Mouse (Mus musculus): Measurements from ENCODE around the gene Nr2f6. TPM values are rescaled to one million over a fixed set of nuclear protein-coding genes. Genes with fewer than 3 reads are reported as not detected.
A peak's percentile ranks its signal among the peaks of the same experiment; 100 is the strongest.

The Nr2f6 gene
- polyA plus RNA-seq, 1 experiment from 2014 or later, result 21.3 TPM

DNA sequence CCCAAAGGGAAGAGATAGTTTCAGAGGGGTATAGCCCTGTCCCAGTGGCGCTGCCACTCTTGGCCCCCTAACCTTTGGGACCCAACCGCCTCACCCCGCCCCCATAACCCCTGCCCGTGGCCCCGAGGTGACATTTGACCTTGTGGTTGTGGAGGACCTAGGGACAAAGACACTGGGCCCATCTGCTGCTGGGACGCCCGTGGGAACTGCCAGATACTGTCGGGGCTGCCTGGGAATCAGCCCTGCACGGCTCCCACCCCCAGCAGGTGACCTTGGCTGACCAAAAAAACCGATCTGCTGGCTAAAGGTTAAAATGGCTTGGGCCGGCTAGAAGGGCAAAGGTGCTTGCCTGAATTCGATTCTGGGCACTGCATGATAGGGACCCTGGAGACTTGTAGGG lies 1.6 kb upstream of the Nr2f6 start:
- H3K4me3 ChIP-seq, result no peak overlapping the region
- peaks cover 47% of the 10 kb centered on the region for H3K4me1 ChIP-seq (replicated peaks)
- no peaks in the 10 kb centered on the region for H3K36me3 ChIP-seq
- H3K27me3 ChIP-seq, result no peaks in the 10 kb centered on the region
- no peak overlapping the region for H3K4me2 ChIP-seq
- no peak overlapping the region for H3K9ac ChIP-seq
- WGBS, result 13% methylated on average over 11 of the region's 12 CpGs
- no peak overlapping the region for H3K27ac ChIP-seq
- ATAC-seq (ENCODE audit: low FRiP score), result no peak
- no peaks in the 10 kb centered on the region for H3K9me3 ChIP-seq

DNA sequence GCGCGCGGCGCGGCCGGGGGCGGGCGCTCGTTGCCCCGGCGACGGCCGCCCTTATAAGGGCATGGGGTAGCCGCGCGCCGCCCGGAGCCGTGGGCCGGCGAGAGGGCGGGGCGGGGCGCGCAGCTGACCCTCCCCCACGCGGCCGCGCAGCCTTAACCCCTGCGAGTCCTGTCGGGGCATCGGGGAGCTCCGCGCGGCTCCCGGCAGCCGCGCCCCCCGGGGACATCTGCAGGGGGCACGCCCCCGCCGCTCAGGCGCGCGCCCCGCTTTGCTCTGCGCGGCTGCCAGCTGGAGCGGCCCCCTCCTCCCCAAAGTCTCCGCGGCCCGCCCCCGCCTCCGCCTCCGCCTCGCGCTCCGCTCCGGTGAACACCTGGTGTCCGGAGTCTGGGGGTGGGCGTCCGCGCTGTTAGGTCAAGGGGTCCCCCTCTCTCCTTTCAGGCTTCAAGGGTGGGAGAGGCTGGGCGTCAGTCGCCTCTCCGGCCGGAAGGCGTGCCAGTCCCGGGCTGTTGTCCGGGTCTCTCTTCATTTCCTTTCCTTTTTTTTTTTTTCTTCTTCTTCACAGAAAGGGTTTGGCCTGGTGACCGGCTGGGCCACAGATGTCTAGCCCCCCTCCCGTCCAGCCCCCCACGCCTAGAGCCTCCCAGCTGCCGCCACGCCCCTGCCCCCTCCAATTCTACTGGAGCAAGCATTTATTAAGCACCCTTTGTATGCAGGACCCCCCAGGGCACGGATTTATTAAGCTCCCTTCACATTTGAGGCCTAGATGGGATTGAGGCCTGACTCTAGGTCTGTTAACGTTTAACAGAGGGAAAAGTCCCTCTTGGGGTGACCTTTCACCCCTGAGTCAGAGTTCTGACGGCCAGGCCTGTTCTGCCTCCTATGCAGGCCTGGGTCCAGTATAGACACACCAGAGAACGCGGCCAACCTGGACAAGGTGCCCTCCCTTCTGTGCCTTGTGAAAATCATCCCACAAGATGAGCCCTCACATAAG lies 506 bp upstream of the Nr2f6 start:
- Histone ChIP-seq H3K4me2 (peak overlapping the region; percentile 100), H3K9me3 (no peaks in the 10 kb centered on the region), H3K9ac (peak overlapping the region; percentile 87), H3K4me1 (replicated peaks) (peaks cover 55% of the 10 kb centered on the region), H3K4me3 (peak overlapping the region; percentile 62), H3K36me3 (peaks cover 7% of the 10 kb centered on the region), H3K27me3 (no peaks in the 10 kb centered on the region), H3K27ac (peak overlapping the region; percentile 90)
- ATAC-seq (ENCODE audit: low FRiP score), result peak; percentile 74
- WGBS, result under 1% methylated on average over 45 of the region's 80 CpGs

DNA sequence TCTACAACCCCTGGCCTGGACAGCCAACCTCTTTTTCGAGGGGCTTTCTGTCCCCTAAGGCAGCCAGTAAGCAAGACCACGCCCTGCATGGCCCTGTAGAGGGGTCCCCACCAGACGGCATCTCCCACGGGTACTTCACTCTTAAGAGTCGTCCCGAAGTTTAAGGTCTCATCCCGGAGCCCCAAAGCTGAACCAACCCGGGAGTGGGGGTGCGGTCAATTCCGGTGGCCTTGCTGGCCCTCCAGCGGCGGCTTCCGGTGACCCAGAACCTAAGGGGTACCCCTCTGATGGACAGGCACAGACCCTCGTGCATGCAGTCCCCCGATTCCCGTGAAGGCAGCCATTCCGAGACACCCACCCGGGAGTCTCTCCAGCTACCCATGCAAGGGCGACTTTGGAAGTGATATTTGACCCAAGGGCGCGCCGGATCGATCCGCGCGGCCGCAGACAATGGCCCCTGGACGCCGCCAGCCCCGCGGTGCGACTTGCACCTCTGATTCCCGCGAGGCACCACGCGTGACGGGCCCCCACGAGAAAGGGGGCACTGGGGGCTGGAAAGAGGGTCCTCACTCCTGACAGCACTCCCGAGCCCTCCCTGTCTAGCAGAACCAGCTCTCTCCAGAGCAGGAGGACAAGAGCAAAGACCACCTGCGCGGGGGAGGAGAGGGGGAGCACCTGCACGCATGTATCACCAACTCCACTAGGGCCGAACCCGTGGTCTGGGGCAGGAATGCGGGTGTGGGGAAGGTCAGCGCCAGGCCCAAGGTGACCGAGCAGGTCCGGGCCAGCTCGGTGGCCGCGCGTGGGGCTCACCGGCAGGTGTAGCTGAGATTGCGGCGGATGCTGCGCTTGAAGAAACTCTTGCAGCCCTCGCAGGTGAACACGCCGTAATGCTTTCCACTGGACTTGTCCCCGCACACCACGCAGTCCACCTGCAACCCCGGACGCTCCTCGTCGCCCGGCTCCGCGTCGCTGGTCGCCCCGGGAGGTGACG lies 1.3 kb downstream of the Nr2f6 start:
- peaks cover 7% of the 10 kb centered on the region for H3K36me3 ChIP-seq
- 1% methylated on average over 72 of the region's 72 CpGs for WGBS
- peak overlapping the region; percentile 87 for H3K9ac ChIP-seq
- H3K27me3 ChIP-seq, result no peaks in the 10 kb centered on the region
- peaks cover 71% of the 10 kb centered on the region for H3K4me1 ChIP-seq (replicated peaks)
- no peak for ATAC-seq (ENCODE audit: low FRiP score)
- H3K27ac ChIP-seq, result peak overlapping the region; percentile 90; the same call in 1 of the 2 replicates
- no peaks in the 10 kb centered on the region for H3K9me3 ChIP-seq
- peak overlapping the region; percentile 100 for H3K4me2 ChIP-seq
- peak overlapping the region; percentile 62 for H3K4me3 ChIP-seq

DNA sequence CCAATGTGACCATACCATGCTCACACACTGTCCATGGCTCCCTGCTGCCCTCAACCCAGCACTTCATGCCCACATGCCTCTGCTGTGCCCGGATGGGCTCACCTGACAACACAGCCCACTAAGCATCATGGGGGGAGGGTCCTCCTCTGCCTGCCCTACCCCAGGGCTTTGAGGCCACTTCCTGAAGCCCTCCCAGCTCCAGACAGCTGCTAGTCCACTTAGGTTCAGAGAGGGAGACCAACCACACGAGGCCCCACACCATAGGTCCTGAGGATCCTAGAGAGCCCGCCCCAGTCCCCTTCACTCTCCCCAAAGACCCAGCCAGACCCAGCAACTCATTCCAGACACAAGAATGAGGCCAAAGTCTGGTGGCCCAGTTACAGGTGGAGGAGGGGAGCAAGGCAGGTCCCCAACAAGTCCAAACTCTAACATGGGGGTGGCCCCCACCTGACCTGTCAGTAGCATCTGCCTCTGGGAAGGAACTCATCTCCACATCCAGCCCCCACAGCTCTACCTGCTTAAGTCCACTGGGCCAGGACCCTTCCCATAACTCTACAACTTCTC lies 2.2 kb downstream of the Nr2f6 start:
- Histone ChIP-seq H3K9ac (peak overlapping the region; percentile 87), H3K9me3 (no peaks in the 10 kb centered on the region), H3K4me1 (replicated peaks) (peaks cover 78% of the 10 kb centered on the region), H3K27ac (no peak overlapping the region), H3K4me2 (peak overlapping the region; percentile 100), H3K27me3 (no peaks in the 10 kb centered on the region), H3K4me3 (peak overlapping the region; percentile 62), H3K36me3 (peaks cover 11% of the 10 kb centered on the region)
- no peak for ATAC-seq (ENCODE audit: low FRiP score)
- WGBS, result 17% methylated on average over 3 of the region's 3 CpGs

DNA sequence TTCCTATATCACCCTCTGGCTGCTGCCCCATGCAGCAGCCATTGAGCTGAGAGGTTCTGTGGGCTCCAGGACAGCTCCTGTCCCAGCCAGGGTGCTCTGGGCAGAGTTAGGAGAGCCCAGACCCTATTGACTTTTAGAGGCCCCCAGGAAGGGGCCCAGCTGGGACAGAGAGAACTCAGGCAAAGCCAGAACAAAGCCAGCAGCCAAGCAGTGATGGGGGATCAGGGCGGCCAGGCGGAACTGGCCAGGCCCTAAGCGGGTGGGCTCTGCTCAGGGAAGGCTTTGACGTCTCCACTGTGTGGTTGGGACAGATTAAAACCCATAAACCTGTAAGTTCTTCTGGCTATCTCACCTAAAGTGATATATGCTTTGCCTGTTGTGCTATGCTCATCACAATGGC lies 2.8 kb downstream of the Nr2f6 start:
- Histone ChIP-seq H3K9ac (peak overlapping the region; percentile 87), H3K4me1 (replicated peaks) (peaks cover 78% of the 10 kb centered on the region), H3K9me3 (no peaks in the 10 kb centered on the region), H3K36me3 (peaks cover 16% of the 10 kb centered on the region), H3K4me3 (peak overlapping the region; percentile 62), H3K4me2 (peak overlapping the region; percentile 100), H3K27ac (no peak overlapping the region; the same call in 1 of the 2 replicates), H3K27me3 (no peaks in the 10 kb centered on the region)
- WGBS, result 23% methylated on average over 4 of the region's 4 CpGs
- no peak for ATAC-seq (ENCODE audit: low FRiP score)

DNA sequence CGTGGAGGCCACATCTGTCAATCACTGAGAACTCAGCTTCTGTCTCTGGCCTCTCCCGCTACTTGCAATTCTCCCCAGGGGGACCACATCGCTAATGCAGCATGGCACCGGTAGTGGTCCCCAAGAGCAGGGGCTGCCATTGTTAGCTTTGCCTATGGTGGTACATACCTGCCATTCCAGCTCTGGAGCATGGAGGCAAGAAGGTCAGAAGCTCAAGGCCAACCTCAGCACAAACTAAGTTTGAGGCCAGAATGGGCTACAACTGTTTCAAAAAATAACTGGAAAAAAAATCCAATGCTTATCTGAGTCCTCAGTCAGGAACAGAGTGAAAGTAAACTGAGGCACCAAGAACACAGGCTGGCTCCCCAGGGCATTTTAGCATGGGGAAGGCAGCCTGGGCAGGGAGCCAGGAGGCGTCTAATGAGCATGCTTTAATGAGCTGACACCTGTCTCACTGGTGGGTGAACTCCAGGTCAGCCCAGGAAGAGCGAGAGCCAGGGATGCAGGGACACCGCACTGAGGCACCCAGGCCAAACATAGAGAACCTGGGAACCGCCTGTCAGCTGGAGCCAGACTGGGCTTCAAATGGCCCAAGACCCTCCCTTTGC lies 5.2 kb downstream of the Nr2f6 start:
- WGBS, result 23% methylated on average over 8 of the region's 8 CpGs
- ATAC-seq (ENCODE audit: low FRiP score), result no peak
- no peaks in the 10 kb centered on the region for H3K27me3 ChIP-seq
- no peaks in the 10 kb centered on the region for H3K9me3 ChIP-seq
- H3K4me3 ChIP-seq, result peak overlapping the region; percentile 40
- peak overlapping the region; percentile 82; the same call in 1 of the 2 replicates for H3K27ac ChIP-seq
- peak overlapping the region; percentile 67 for H3K4me2 ChIP-seq
- H3K4me1 ChIP-seq (replicated peaks), result peaks cover 60% of the 10 kb centered on the region
- peak overlapping the region; percentile 75 for H3K9ac ChIP-seq
- peaks cover 24% of the 10 kb centered on the region for H3K36me3 ChIP-seq

DNA sequence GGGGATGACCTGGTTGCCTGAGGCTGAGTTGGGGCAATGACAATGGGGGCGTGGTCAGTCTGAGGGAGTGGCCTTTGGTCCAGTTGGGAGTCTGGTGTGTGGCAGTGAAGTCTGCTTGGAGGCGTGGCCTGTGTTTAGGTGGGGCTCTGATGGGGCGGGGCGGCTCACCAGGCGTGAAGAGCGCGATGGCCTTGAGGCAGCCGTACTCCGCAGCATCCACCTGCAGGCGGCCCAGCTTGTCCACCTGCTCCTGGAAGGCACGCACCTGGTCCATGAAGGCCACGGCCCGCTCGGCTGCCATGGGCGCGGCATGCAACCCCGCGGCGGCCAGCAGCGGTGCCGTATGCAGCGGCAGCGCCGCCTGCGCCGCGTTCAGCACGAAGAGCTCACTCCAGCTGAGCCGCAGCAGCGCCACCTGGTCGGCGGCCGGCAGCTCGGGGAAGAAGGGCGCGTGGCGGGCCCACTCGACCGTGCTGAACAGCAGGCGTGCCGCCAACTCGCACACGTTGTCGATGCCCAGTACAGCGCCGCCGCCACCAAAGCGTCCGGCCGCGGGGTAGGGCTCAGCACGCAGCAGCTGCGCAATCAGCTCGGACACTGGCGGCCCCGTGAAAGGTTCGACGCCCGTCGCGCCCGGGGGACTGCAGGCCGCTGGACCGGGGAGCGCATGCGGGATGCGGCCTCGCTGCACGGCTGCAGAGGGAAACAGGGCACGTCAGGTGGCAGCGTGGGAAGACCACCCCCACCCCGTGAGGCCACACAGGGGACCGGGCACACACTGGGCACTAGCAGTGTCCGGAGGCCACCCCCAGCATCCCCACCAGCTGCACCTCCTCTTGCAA lies 6.0 kb downstream of the Nr2f6 start:
- Histone ChIP-seq H3K4me3 (peak overlapping the region; percentile 40), H3K27me3 (no peaks in the 10 kb centered on the region), H3K9ac (peak overlapping the region; percentile 75), H3K4me1 (replicated peaks) (peaks cover 56% of the 10 kb centered on the region), H3K27ac (peak overlapping the region; percentile 82), H3K36me3 (peaks cover 24% of the 10 kb centered on the region), H3K4me2 (peak overlapping the region; percentile 67), H3K9me3 (no peaks in the 10 kb centered on the region)
- WGBS, result 5% methylated on average over 63 of the region's 74 CpGs
- peak; percentile 4; the same call in 1 of the 2 replicates for ATAC-seq (ENCODE audit: low FRiP score)

DNA sequence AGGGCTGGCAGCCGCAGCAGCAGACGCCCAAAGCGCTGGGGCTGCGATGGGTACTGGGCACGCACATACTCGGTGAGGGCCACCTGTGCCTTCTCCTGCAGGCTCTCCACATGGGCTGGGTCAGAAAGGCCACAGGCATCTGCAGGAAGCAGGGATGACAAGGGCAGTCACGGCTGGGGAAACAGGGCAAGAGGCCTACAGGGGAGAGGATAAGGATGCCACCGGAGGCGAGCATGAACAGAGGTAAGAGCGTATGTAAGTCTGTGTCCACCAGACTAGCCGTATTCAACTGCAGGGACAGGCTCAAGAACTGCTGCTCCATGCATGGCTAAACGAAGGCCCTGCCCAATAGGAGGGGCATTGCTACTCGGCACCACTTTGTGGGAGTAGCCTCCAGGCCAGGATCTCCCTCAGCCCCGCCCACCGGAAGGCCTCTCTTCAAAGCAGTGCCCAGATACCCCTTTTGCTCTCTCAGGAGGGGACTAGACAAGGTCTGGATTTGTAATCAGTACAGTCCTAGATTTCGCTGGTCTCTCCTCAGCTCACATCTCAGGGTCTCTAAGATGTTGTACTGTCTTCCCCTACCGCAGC lies 7.0 kb downstream of the Nr2f6 start:
- peaks cover 51% of the 10 kb centered on the region for H3K4me1 ChIP-seq (replicated peaks)
- no peak for ATAC-seq (ENCODE audit: low FRiP score)
- WGBS, result 80% methylated on average over 17 of the region's 17 CpGs
- no peak overlapping the region for H3K4me3 ChIP-seq
- H3K36me3 ChIP-seq, result peaks cover 26% of the 10 kb centered on the region
- H3K9ac ChIP-seq, result 0 out of 2 replicates have a peak overlapping the region, but pooled peaks have one; percentile 75
- no peaks in the 10 kb centered on the region for H3K27me3 ChIP-seq
- H3K4me2 ChIP-seq, result 0 out of 2 replicates have a peak overlapping the region, but pooled peaks have one; percentile 67
- no peak overlapping the region; the same call in 1 of the 2 replicates for H3K27ac ChIP-seq
- no peaks in the 10 kb centered on the region for H3K9me3 ChIP-seq

DNA sequence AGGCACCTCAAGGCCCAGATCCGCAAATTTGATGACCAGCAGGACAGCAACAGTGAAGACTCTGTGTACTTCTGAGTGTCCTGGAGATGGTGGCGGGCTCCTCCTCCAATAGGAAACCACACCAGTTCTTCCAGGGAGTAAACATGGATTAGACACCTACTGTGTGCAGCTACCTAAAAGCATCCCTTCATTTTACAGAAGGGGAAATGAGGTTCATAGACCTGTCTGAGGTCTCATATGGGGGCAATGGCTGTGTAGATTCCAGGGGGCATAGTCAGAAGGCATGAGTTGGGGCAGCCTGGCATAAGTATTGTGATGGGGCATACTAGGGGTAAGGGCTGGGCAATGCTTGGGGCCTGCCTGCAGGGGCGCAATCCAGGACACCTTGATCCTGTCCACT lies 8.8 kb downstream of the Nr2f6 start:
- 89% methylated on average over 3 of the region's 3 CpGs for WGBS
- no peak for ATAC-seq (ENCODE audit: low FRiP score)
- no peak overlapping the region for H3K9ac ChIP-seq
- H3K4me1 ChIP-seq (replicated peaks), result peaks cover 48% of the 10 kb centered on the region
- H3K9me3 ChIP-seq, result no peaks in the 10 kb centered on the region
- H3K36me3 ChIP-seq, result peaks cover 37% of the 10 kb centered on the region
- H3K4me2 ChIP-seq, result no peak overlapping the region
- no peak overlapping the region for H3K4me3 ChIP-seq
- no peaks in the 10 kb centered on the region for H3K27me3 ChIP-seq
- no peak overlapping the region for H3K27ac ChIP-seq

DNA sequence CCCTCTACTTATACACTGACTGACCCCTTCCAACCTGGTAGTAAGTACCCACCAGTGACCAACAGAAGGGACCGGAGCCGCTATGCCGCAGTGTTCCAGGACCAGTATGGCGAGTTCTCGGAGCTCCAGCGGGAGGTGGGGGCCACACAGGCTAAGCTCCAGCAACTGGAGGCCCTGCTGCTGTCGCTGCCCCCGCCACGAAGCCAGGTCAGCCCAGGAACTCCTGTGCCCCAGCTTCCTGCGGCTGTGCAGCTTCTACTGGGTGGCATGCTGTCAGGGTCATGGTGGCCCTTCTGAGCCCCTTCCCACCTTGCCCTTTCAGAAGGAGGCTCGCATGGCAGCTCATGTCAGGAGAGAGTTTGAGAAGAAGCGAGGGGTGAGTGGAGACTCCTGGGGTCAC lies 9.3 kb downstream of the Nr2f6 start:
- H3K36me3 ChIP-seq, result peaks cover 32% of the 10 kb centered on the region
- no peak for ATAC-seq (ENCODE audit: low FRiP score)
- no peak overlapping the region for H3K4me3 ChIP-seq
- no peaks in the 10 kb centered on the region for H3K27me3 ChIP-seq
- no peak overlapping the region for H3K27ac ChIP-seq
- no peak overlapping the region for H3K4me2 ChIP-seq
- peaks cover 50% of the 10 kb centered on the region for H3K4me1 ChIP-seq (replicated peaks)
- WGBS, result 87% methylated on average over 12 of the region's 12 CpGs
- H3K9me3 ChIP-seq, result no peaks in the 10 kb centered on the region
- H3K9ac ChIP-seq, result no peak overlapping the region

Measured in hindbrain, embryonic 13.5 days (tissue).